Mouse (Mus musculus): ENCODE results near the gene Trim14.

Trim14 gene

GRCm38 (mm10) chr4:46475101-46475500, 60.8 kb downstream of the Trim14 start:
- no peak for DNase-seq (ENCODE audit: low spot score)

GRCm38 (mm10) chr4:46465740-46466139, 70.2 kb downstream of the Trim14 start:
- no peak for DNase-seq (ENCODE audit: low spot score)

GRCm38 (mm10) chr4:46463130-46463830, 72.7 kb downstream of the Trim14 start:
- DNase-seq (ENCODE audit: low spot score): no peak

- no peak for DNase-seq (ENCODE audit: low spot score)
These were observed 77.5 kb downstream of the Trim14 start for GRCm38 (mm10) chr4:46458411-46458810.

- DNase-seq (ENCODE audit: low spot score): no peak
These were observed 78.8 kb downstream of the Trim14 start for GRCm38 (mm10) chr4:46457186-46457585.

GRCm38 (mm10) chr4:46456762-46457161, 79.2 kb downstream of the Trim14 start:
- no peak for DNase-seq (ENCODE audit: low spot score)

GRCm38 (mm10) chr4:46454097-46454864, 81.7 kb downstream of the Trim14 start:
- DNase-seq (ENCODE audit: low spot score): no peak

GRCm38 (mm10) chr4:46452855-46453719, 82.9 kb downstream of the Trim14 start:
- no peak for DNase-seq (ENCODE audit: low spot score)

GRCm38 (mm10) chr4:46452481-46452850, 83.5 kb downstream of the Trim14 start:
- DNase-seq (ENCODE audit: low spot score): peak; percentile 54

- DNase-seq (ENCODE audit: low spot score): peak; percentile 64
These were observed 84.0 kb downstream of the Trim14 start for GRCm38 (mm10) chr4:46451758-46452480.

GRCm38 (mm10) chr4:46451240-46451757, 84.6 kb downstream of the Trim14 start:
- DNase-seq (ENCODE audit: low spot score): peak; percentile 71

- peak; percentile 94 for DNase-seq (ENCODE audit: low spot score)
These were observed 85.3 kb downstream of the Trim14 start, which contains the start of gene Anp32b for GRCm38 (mm10) chr4:46450519-46451131. Anp32b (plus strand) TSS chr4:46450902.

- no peak for DNase-seq (ENCODE audit: low spot score)
These were observed 85.9 kb downstream of the Trim14 start for GRCm38 (mm10) chr4:46450020-46450518.

GRCm38 (mm10) chr4:46448886-46449285, 87.1 kb downstream of the Trim14 start:
- DNase-seq (ENCODE audit: low spot score): no peak

GRCm38 (mm10) chr4:46447461-46447860, 88.5 kb downstream of the Trim14 start:
- DNase-seq (ENCODE audit: low spot score): no peak

GRCm38 (mm10) chr4:46445237-46445945, 90.5 kb downstream of the Trim14 start:
- DNase-seq (ENCODE audit: low spot score): no peak

Data from urinary bladder, postnatal 25 days (tissue).